Mouse (Mus musculus) ES-E14 (cell line): ENCODE results near the gene Zbtb49.

ENCODE experiments used
- CHD2 ChIP-seq: IDR thresholded peaks from 2 replicates; pipeline ENCODE4 v1.6.1; 2014; ENCODE audit warnings: mild to moderate bottlenecking, low read depth, low read length, inconsistent platforms
- HCFC1 ChIP-seq: IDR thresholded peaks from 2 replicates; pipeline ENCODE4 v1.6.1; 2012; ENCODE audit warnings: low read length, inconsistent platforms, borderline replicate concordance; ENCODE audit not compliant: insufficient read depth
- MAFK ChIP-seq: IDR thresholded peaks from 2 replicates; pipeline ENCODE4 v1.6.1; 2014; ENCODE audit warnings: mild to moderate bottlenecking, low read depth, low read length, inconsistent platforms; ENCODE audit not compliant: insufficient read depth
- ZC3H11A ChIP-seq: IDR thresholded peaks from 2 replicates; pipeline ENCODE4 v1.6.1; 2012; ENCODE audit warnings: low read depth, mild to moderate bottlenecking, inconsistent platforms, low read length, borderline replicate concordance
- ZNF384 ChIP-seq: IDR thresholded peaks from 2 replicates; pipeline ENCODE4 v1.6.1; 2012; ENCODE audit warnings: low read depth, low read length, inconsistent platforms

- TF ChIP-seq ZNF384: no peak
- no peak for TF ChIP-seq CHD2
- no peak for TF ChIP-seq HCFC1
- TF ChIP-seq MAFK: no peak
- TF ChIP-seq ZC3H11A: no peak
These were observed 67.8 kb downstream of the Zbtb49 start for GRCm38 (mm10) chr5:38152201-38153108.
